Mouse (Mus musculus) hindbrain, postnatal 0 days (tissue): ENCODE measurements around the gene Crlf1. TPM values are rescaled to one million over a fixed set of nuclear protein-coding genes. Genes with fewer than 3 reads are reported as not detected.

ENCODE experiments used
- ATAC-seq: fragments of 200-750 bp; cut with Nextera tagmentation; 2 replicates; pipeline ENCODE4 v1.8.0; 2017; ENCODE audit warnings: mild to moderate bottlenecking, moderate TSS enrichment, moderate library complexity
- DNase-seq: peaks from one replicate; pipeline ENCODE4 v3.0.0-alpha.2; 2015; ENCODE audit warnings: low spot score
- H3K27ac ChIP-seq: fragments of 300-500 bp; sonication (generic); 2 replicates; pipeline ENCODE4 v1.5.1; 2014; ENCODE audit warnings: mild to moderate bottlenecking
- H3K27me3 ChIP-seq: fragments of 300-500 bp; sonication (generic); 2 replicates; pipeline ENCODE4 v1.6.1; 2014; ENCODE audit warnings: low read length, mixed read lengths; ENCODE audit not compliant: insufficient read depth
- H3K36me3 ChIP-seq: fragments of 300-500 bp; sonication (generic); 2 replicates; pipeline ENCODE4 v1.6.1; 2014; ENCODE audit warnings: low read length, mixed read lengths; ENCODE audit not compliant: insufficient read depth
- H3K4me1 ChIP-seq: fragments of 300-500 bp; sonication (generic); 2 replicates; pipeline ENCODE4 v1.6.1; 2014; ENCODE audit warnings: antibody characterized with exemption, low read length, mixed read lengths; ENCODE audit not compliant: insufficient read depth
- H3K4me2 ChIP-seq: fragments of 300-500 bp; sonication (generic); 2 replicates; pipeline ENCODE4 v1.6.1; 2014; ENCODE audit warnings: low read depth, mild to moderate bottlenecking, low read length, moderate library complexity, mixed read lengths
- H3K4me3 ChIP-seq: fragments of 300-500 bp; sonication (generic); 2 replicates; pipeline ENCODE4 v1.5.1; 2014; ENCODE audit warnings: low read length
- H3K9ac ChIP-seq: fragments of 300-500 bp; sonication (generic); replicated peaks from 2 replicates; pipeline ENCODE4 v1.6.1; 2014; ENCODE audit warnings: mild to moderate bottlenecking, low read length, moderate library complexity, mixed read lengths
- H3K9me3 ChIP-seq: fragments of 300-500 bp; sonication (generic); 2 replicates; pipeline ENCODE4 v1.6.1; 2016; ENCODE audit warnings: low read length, mixed read lengths
- CTCF ChIP-seq: IDR thresholded peaks from 2 replicates; pipeline ENCODE4 v1.5.1; 2016; ENCODE audit warnings: antibody characterized with exemption, control low read depth, low read depth
- WGBS: fragments of 180-500 bp; shearing (Covaris S2); extraction: QIAGEN DNeasy Blood & Tissue Kit; methylation state at CpG from one replicate; pipeline ENCODE4 v1.1.7; 2014; 5-methylcytosine and 5-hydroxymethylcytosine counted together
- polyA plus RNA-seq: library from polyadenylated mRNA; unstranded; fragments of >200 nt; fragmentation: Nextera tagmentation; extraction: Ambion mirVana; gene quantifications from 2 replicates; pipeline ENCODE4 v1.2.1, GENCODE M21; 2015
- total RNA-seq: library from RNA; depleted of rRNA; stranded (reverse); fragments of >200 nt; gene quantifications from 2 replicates; pipeline ENCODE4 v1.2.3, GENCODE M21; 2014; rRNA removed

The Crlf1 gene
- total RNA-seq (6.5 and 26.7 TPM in 2 replicates), polyA plus RNA-seq (16.3 and 17.3 TPM in 2 replicates)

DNA sequence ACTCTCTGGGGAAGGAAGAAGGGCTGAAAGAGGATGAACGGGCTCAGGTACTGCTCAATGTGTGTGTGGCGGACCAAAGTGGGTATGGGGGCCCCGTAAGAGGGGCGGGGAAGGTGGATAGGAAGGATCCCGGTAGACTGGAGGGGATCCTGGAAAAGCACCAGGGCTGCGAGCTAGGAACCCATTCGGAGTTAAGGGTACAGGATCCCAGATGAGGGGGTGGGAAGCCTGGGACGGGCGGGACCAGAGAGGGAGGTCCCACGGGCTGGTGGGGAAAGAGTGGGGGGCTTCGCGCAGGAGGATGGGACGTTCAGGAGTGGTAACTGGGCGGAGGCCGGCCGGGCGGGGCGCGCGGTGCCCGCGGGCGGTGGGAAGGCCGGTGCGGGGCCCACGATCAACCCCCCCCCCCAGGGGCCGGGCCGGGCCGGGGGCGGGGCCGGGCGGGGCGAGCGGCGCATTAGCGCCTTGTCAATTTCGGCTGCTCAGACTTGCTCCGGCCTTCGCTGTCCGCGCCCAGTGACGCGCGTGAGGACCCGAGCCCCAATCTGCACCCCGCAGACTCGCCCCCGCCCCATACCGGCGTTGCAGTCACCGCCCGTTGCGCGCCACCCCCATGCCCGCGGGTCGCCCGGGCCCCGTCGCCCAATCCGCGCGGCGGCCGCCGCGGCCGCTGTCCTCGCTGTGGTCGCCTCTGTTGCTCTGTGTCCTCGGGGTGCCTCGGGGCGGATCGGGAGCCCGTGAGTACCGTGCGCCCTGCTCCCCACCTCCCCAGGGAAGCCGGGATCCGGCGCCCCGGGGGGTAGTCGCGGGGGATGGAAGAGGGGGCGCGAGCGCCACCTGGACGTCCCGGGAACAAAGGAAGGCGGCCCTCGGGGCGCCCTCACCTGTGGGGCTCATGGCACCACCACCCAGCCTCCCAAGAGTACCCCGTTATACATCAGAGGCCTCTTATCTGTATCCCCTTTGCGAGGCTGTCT, at the start of gene Crlf1:
Crlf1 (plus strand) TSS at position 495 of the 977 bp plus-strand sequence.
- Histone ChIP-seq H3K36me3 (no peaks in the 10 kb centered on the region), H3K4me2 (peak within 1 kb of the TSS; percentile 62), H3K27ac (no peak within 1 kb of the TSS), H3K4me3 (peak within 1 kb of the TSS; percentile 35), H3K9ac (peak within 1 kb of the TSS; percentile 31; the same call in 1 of the 2 replicates), H3K9me3 (no peaks in the 10 kb centered on the region), H3K4me1 (peaks cover 7% of the 10 kb centered on the region; the same call in 1 of the 2 replicates), H3K27me3 (peaks cover 73% of the 10 kb centered on the region)
- no peak for TF ChIP-seq CTCF
- no peak for DNase-seq
- 1% methylated on average over 52 of the region's 93 CpGs for WGBS
- ATAC-seq = peak; percentile 9; the same call in 1 of the 2 replicates

DNA sequence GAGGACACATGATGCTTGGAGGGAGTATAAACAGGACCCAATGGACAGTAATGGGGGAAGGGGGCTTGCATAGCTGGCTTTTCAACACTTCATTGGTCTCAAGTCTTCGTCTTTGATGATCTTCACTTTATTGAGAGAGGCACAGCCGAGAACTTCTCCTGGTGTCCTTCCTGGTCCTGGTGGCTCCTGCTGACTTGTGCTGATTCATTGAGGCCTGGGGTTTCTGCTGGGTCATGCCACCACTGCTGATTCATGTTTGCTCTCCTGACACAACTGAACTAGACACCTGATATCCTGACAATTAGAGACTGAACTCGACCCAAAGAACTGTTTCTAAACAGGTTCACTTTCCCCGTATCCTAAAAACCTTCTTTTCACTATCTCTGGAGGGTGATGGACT, 49.6 kb upstream of the Crlf1 start:
- 86% methylated on average over 4 of the region's 4 CpGs for WGBS
- ATAC-seq (no peak), DNase-seq (no peak)
- no peak overlapping the region for H3K4me2 ChIP-seq
- H3K27ac ChIP-seq = no peak overlapping the region
- H3K9me3 ChIP-seq = no peaks in the 10 kb centered on the region
- no peaks in the 10 kb centered on the region for H3K27me3 ChIP-seq
- TF ChIP-seq CTCF = no peak
- H3K4me3 ChIP-seq = no peak overlapping the region
- H3K9ac ChIP-seq = no peak overlapping the region
- H3K36me3 ChIP-seq = no peaks in the 10 kb centered on the region
- H3K4me1 ChIP-seq = peaks cover 6% of the 10 kb centered on the region

DNA sequence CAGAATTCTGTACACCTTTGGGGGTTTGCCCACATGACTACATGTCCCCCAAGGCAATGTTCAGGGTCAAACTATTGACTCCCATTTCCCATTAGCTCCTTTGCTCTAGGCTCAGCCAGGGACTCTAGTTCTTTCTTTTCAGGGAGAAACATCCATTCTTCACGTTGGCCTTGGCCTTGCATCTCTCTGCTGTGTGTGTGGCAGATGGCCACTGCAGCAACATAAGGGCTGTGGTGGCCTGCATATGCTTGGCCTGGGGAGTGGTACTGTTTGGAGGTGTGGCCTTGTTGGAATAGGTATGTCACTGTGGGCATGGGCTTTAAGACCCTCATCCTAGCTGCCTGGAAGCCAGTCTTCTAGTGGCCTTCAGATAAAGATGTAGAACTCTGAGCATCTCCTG, 47.0 kb upstream of the Crlf1 start:
- no peak for TF ChIP-seq CTCF
- no peak for DNase-seq
- H3K9me3 ChIP-seq = no peaks in the 10 kb centered on the region
- H3K4me2 ChIP-seq = no peak overlapping the region
- ATAC-seq = no peak
- no peak overlapping the region for H3K9ac ChIP-seq
- no peak overlapping the region for H3K27ac ChIP-seq
- H3K36me3 ChIP-seq = peaks cover 4% of the 10 kb centered on the region
- no peak overlapping the region for H3K4me3 ChIP-seq
- no peaks in the 10 kb centered on the region for H3K27me3 ChIP-seq
- 46% methylated on average over 1 of the region's 1 CpGs for WGBS
- H3K4me1 ChIP-seq = 0 out of 2 replicates have a peak, but pooled peaks cover 3% of the 10 kb centered on the region

- Histone ChIP-seq H3K27ac (peak overlapping the region; percentile 68), H3K4me1 (0 out of 2 replicates have a peak, but pooled peaks cover 3% of the 10 kb centered on the region), H3K4me2 (no peak overlapping the region), H3K9me3 (no peaks in the 10 kb centered on the region), H3K36me3 (peaks cover 15% of the 10 kb centered on the region), H3K27me3 (no peaks in the 10 kb centered on the region), H3K9ac (no peak overlapping the region), H3K4me3 (no peak overlapping the region)
- WGBS = 39% methylated on average over 19 of the region's 19 CpGs
- DNase-seq (peak; percentile 90), ATAC-seq (peak; percentile 85)
- peak; percentile 57 for TF ChIP-seq CTCF
Measured at GRCm38 (mm10) chr8:70447639-70448420, 45.1 kb upstream of the Crlf1 start.

GRCm38 (mm10) chr8:70452196-70452966, 40.6 kb upstream of the Crlf1 start:
- no peak overlapping the region for H3K9ac ChIP-seq
- H3K27me3 ChIP-seq = no peaks in the 10 kb centered on the region
- H3K4me2 ChIP-seq = no peak overlapping the region
- 67% methylated on average over 52 of the region's 52 CpGs for WGBS
- no peak for DNase-seq
- ATAC-seq = peak; percentile 4
- H3K36me3 ChIP-seq = peaks cover 15% of the 10 kb centered on the region
- no peak overlapping the region for H3K27ac ChIP-seq
- H3K9me3 ChIP-seq = no peaks in the 10 kb centered on the region
- peak; percentile 27; the same call in 1 of the 2 replicates for TF ChIP-seq CTCF
- 0 out of 2 replicates have a peak, but pooled peaks cover 3% of the 10 kb centered on the region for H3K4me1 ChIP-seq
- H3K4me3 ChIP-seq = no peak overlapping the region

GRCm38 (mm10) chr8:70453852-70454251, 39.1 kb upstream of the Crlf1 start:
- H3K27me3 ChIP-seq = no peaks in the 10 kb centered on the region
- H3K36me3 ChIP-seq = peaks cover 15% of the 10 kb centered on the region
- H3K4me2 ChIP-seq = no peak overlapping the region
- DNase-seq (no peak), ATAC-seq (no peak)
- no peak overlapping the region for H3K27ac ChIP-seq
- no peak overlapping the region for H3K4me3 ChIP-seq
- TF ChIP-seq CTCF = no peak
- WGBS = 87% methylated on average over 5 of the region's 5 CpGs
- no peaks in the 10 kb centered on the region for H3K4me1 ChIP-seq
- H3K9ac ChIP-seq = no peak overlapping the region
- H3K9me3 ChIP-seq = no peaks in the 10 kb centered on the region
